ENCODE assay signal across 25 mouse cellular contexts in the genomic region with DNA sequence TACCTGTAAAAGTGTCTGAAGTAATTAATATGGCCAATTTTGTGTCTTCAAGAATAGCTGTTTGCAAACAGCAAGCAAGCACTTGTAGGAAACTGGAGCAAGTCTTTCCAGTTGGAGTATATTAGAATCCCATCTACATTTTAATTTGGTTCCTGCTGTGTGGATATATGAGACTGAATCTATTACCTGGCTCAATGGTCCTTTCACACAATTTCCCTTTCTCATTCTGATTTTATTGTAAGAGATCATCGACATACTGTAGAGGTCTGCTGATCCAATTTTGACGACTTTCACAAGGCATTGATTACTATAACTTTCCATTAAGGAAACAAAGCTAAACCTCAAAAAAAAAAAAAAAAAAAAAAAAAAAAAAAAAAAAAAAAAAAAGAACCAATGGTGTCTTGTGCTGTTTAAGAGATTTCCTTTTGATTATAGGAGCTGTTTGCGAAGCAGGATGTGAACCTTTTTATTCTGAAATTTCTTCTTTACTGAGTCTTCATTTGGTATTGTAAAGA.
"Had no signal": no experiment of that assay in that cellular context is flagged by ENCODE, and none has a peak within 500 bp of the region (broad histone marks: within the 10 kb centered on the region; RNA-seq: fewer than 3 reads in every experiment).

No protein-coding gene starts in this region.

- H3K9ac ChIP-seq: kidney, embryonic 15.5 days; limb, embryonic 13.5 days; liver, embryonic 12.5 days; liver, embryonic 15.5 days; lung, embryonic 15.5 days; midbrain, embryonic 12.5 days; midbrain, embryonic 15.5 days; neural tube, embryonic 12.5 days had no signal

- H3K4me2 ChIP-seq: kidney, embryonic 15.5 days; limb, embryonic 13.5 days; liver, embryonic 12.5 days; liver, embryonic 15.5 days; lung, embryonic 15.5 days; midbrain, embryonic 12.5 days; midbrain, embryonic 15.5 days; neural tube, embryonic 12.5 days had no signal

- H3K36me3 ChIP-seq: kidney, embryonic 15.5 days; limb, embryonic 10.5 days; limb, embryonic 13.5 days; liver, embryonic 12.5 days; liver, embryonic 15.5 days; lung, embryonic 15.5 days; midbrain, embryonic 12.5 days; midbrain, embryonic 15.5 days; neural tube, embryonic 12.5 days had no signal

- H3K9me3 ChIP-seq: kidney, embryonic 15.5 days; limb, embryonic 10.5 days; limb, embryonic 13.5 days; liver, embryonic 12.5 days; liver, embryonic 15.5 days; lung, embryonic 15.5 days; midbrain, embryonic 12.5 days; midbrain, embryonic 15.5 days; neural tube, embryonic 12.5 days had no signal

- H3K4me3 ChIP-seq: kidney, embryonic 15.5 days; limb, embryonic 10.5 days; limb, embryonic 13.5 days; liver, embryonic 12.5 days; liver, embryonic 15.5 days; lung, embryonic 15.5 days; midbrain, embryonic 12.5 days; midbrain, embryonic 15.5 days; myocyte; neural tube, embryonic 12.5 days had no signal

- H3K27me3 ChIP-seq: kidney, embryonic 15.5 days; limb, embryonic 13.5 days; liver, embryonic 12.5 days; liver, embryonic 15.5 days; lung, embryonic 15.5 days; midbrain, embryonic 12.5 days; midbrain, embryonic 15.5 days; neural tube, embryonic 12.5 days had no signal

- ATAC-seq: liver, embryonic 12.5 days; midbrain, embryonic 15.5 days had no signal

- H3K4me1 ChIP-seq: kidney, embryonic 15.5 days; limb, embryonic 10.5 days; limb, embryonic 13.5 days; liver, embryonic 12.5 days; liver, embryonic 15.5 days; lung, embryonic 15.5 days; midbrain, embryonic 12.5 days; midbrain, embryonic 15.5 days; neural tube, embryonic 12.5 days had no signal

- H3K27ac ChIP-seq: kidney, embryonic 15.5 days; limb, embryonic 10.5 days; limb, embryonic 13.5 days; liver, embryonic 12.5 days; liver, embryonic 15.5 days; lung, embryonic 15.5 days; midbrain, embryonic 12.5 days; midbrain, embryonic 15.5 days; neural tube, embryonic 12.5 days; stomach, postnatal 0 days had no signal

- DNase-seq: kidney, adult 11 months; kidney, adult 8-10 months; kidney, postnatal 10 days; kidney, postnatal 36 days; liver; lung, adult 18-20 months; lung, postnatal 10 days; lung, postnatal 36 days; right cerebral cortex, adult 18-20 months; right cerebral cortex, postnatal 14 days; right cerebral cortex, postnatal 4 days; thymus, adult 2 months; thymus, postnatal 14 days; thymus, postnatal 4 days had no signal
